Mouse (Mus musculus): ENCODE measurements at regions not wholly inside any gene's neighbourhood (a gene's known extent, or its start where the extent isn't known, plus 50 kb on each side); places are given as distances from the start of the nearest gene placed in this dataset.

DNA sequence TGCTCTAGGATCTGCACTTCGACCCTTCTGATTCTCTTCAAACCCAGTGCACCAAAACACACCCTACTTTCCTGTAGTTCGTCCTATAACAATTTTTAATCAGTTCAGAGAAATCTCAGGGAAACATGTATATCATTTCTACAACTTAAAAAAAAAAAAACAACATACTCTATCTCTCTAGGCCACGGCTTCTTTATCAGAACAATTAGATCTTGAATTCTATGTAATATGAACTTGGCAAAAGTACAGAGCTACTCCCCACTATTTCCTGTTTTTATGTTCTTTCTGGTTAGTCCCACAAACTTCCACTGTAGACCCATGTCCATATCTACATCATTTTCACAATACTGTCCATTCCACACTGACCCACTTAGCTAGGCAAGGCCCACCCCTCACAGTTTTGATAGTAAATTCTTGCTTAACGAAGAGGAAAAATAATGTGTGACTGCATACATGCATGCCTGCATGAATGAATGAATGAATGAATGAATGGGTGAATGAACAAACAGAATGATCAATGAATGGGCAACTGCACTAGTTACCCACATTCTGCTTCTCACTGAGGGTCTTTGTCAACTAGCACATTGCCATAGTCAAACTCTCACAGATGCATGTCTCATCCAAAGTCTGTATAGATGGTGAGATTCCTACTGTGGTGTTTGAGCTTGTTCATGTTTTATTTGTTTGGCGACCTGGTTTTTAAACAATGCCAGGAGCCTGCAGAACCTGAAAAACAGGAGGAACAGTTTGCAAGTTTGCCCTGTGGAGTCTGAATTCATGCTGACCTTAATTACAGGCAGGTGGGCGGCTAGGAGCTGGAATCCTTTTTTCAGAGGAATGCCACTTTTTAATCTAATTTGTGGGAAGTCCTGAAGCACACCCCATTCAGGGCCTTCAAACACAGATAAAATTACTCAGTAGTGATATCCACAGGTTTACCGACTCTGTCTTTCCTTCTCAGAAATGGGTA lies 61.2 kb upstream of the Il6 start:
- no peak for TF ChIP-seq POLR2A (IDR thresholded peaks at IDR 0.05; ENCODE audit: low read depth, low read length)
- no peak for TF ChIP-seq CTCF (IDR thresholded peaks at IDR 0.05; ENCODE audit: extremely low read depth, insufficient read length, insufficient replicate concordance, low read depth, low read length)

All from small intestine, adult 2 months (tissue).